Mouse (Mus musculus): ENCODE measurements around the gene Fubp1.
"Not testable (repeated sequence)": the region's sequence is repeated elsewhere in the genome, so short reads cannot be mapped to it uniquely, and the experiment has no call there.

Gene Fubp1

GRCm38 (mm10) chr3:152193635-152194097 is 16.6 kb upstream of the Fubp1 start:
- DNase-seq: peak; percentile 88

GRCm38 (mm10) chr3:152197246-152197645 is 13.0 kb upstream of the Fubp1 start:
- not testable (repeated sequence) for DNase-seq

GRCm38 (mm10) chr3:152199125-152199524 is 11.1 kb upstream of the Fubp1 start:
- no peak for DNase-seq

- no peak for DNase-seq
Measured at GRCm38 (mm10) chr3:152201181-152201580, 9.0 kb upstream of the Fubp1 start.

- no peak for DNase-seq
Measured at GRCm38 (mm10) chr3:152201651-152202050, 8.6 kb upstream of the Fubp1 start.

GRCm38 (mm10) chr3:152202942-152203341 is 7.3 kb upstream of the Fubp1 start:
- DNase-seq: no peak

- no peak for DNase-seq
Measured at GRCm38 (mm10) chr3:152203411-152203810, 6.8 kb upstream of the Fubp1 start.

GRCm38 (mm10) chr3:152203996-152204395 is 6.2 kb upstream of the Fubp1 start:
- DNase-seq: no peak

GRCm38 (mm10) chr3:152204577-152204976 is 5.6 kb upstream of the Fubp1 start:
- no peak for DNase-seq

GRCm38 (mm10) chr3:152207156-152207555 is 3.1 kb upstream of the Fubp1 start:
- DNase-seq: no peak

GRCm38 (mm10) chr3:152208096-152208885 is 1.9 kb upstream of the Fubp1 start:
- no peak for DNase-seq

- DNase-seq: no peak
Measured at GRCm38 (mm10) chr3:152209177-152209966, 850 bp upstream of the Fubp1 start.

- DNase-seq: peak; percentile 78
Measured at GRCm38 (mm10) chr3:152210728-152211391, 638 bp downstream of the Fubp1 start.

- DNase-seq: no peak
Measured at GRCm38 (mm10) chr3:152211731-152212279, 1.6 kb downstream of the Fubp1 start.

- no peak for DNase-seq
Measured at GRCm38 (mm10) chr3:152213416-152213815, 3.2 kb downstream of the Fubp1 start.

- DNase-seq: no peak
Measured at GRCm38 (mm10) chr3:152224918-152225317, 14.7 kb downstream of the Fubp1 start.

- DNase-seq: no peak
Measured at GRCm38 (mm10) chr3:152225906-152226305, 15.7 kb downstream of the Fubp1 start.

- DNase-seq: no peak
Measured at GRCm38 (mm10) chr3:152228843-152229242, 18.6 kb downstream of the Fubp1 start.

GRCm38 (mm10) chr3:152229271-152229670 is 19.0 kb downstream of the Fubp1 start:
- DNase-seq: no peak

GRCm38 (mm10) chr3:152231333-152232100 is 21.3 kb downstream of the Fubp1 start:
- DNase-seq: no peak

GRCm38 (mm10) chr3:152235238-152235637 is 25.0 kb downstream of the Fubp1 start:
- DNase-seq: no peak

- DNase-seq: no peak
Measured at GRCm38 (mm10) chr3:152235805-152236204, 25.6 kb downstream of the Fubp1 start.

Measured in kidney, adult 18-20 months (tissue).